Mouse (Mus musculus) hindbrain, embryonic 11.5 days (tissue): Measurements from ENCODE around the gene Atp2b2. TPM values are rescaled to one million over a fixed set of nuclear protein-coding genes. Genes with fewer than 3 reads are reported as not detected.

Experiments
- ATAC-seq: fragments of 200-750 bp; cut with Nextera tagmentation; 2 replicates; pipeline ENCODE4 v1.8.0; 2017; ENCODE audit warnings: mild to moderate bottlenecking, moderate TSS enrichment, moderate library complexity; ENCODE audit not compliant: low FRiP score
- DNase-seq: peaks from one replicate; pipeline ENCODE4 v3.0.0-alpha.2; 2015; ENCODE audit warnings: low spot score
- H3K27ac ChIP-seq: fragments of 300-500 bp; sonication (generic); 2 replicates; pipeline ENCODE4 v1.5.1; 2014; ENCODE audit warnings: mild to moderate bottlenecking, low read depth, low read length
- H3K27me3 ChIP-seq: fragments of 300-500 bp; sonication (generic); 2 replicates; pipeline ENCODE4 v1.6.1; 2014; ENCODE audit warnings: mild to moderate bottlenecking, low read length, moderate library complexity, mixed read lengths; ENCODE audit not compliant: control insufficient read depth, insufficient read depth
- H3K36me3 ChIP-seq: fragments of 300-500 bp; sonication (generic); 2 replicates; pipeline ENCODE4 v1.6.1; 2014; ENCODE audit warnings: mild to moderate bottlenecking, low read length, moderate library complexity, mixed read lengths; ENCODE audit not compliant: control insufficient read depth, insufficient read depth
- H3K4me1 ChIP-seq: fragments of 300-500 bp; sonication (generic); replicated peaks from 2 replicates; pipeline ENCODE4 v1.6.1; 2014; ENCODE audit warnings: low read length, mixed read lengths; ENCODE audit not compliant: control insufficient read depth, insufficient read depth
- H3K4me2 ChIP-seq: fragments of 300-500 bp; sonication (generic); replicated peaks from 2 replicates; pipeline ENCODE4 v1.6.1; 2014; ENCODE audit warnings: mild to moderate bottlenecking, low read depth, low read length
- H3K4me3 ChIP-seq: fragments of 300-500 bp; sonication (generic); 2 replicates; pipeline ENCODE4 v1.5.1; 2014; ENCODE audit warnings: low read depth, low read length
- H3K9ac ChIP-seq: fragments of 300-500 bp; sonication (generic); 2 replicates; pipeline ENCODE4 v1.6.1; 2014; ENCODE audit warnings: low read depth, low read length
- H3K9me3 ChIP-seq: fragments of 300-500 bp; sonication (generic); 2 replicates; pipeline ENCODE4 v1.6.1; 2016; ENCODE audit warnings: low read length; ENCODE audit not compliant: control insufficient read depth
- WGBS: fragments of 180-500 bp; shearing (Covaris S2); extraction: QIAGEN DNeasy Blood & Tissue Kit; methylation state at CpG from one replicate; pipeline ENCODE4 v1.1.7; 2014; 5-methylcytosine and 5-hydroxymethylcytosine counted together
- polyA plus RNA-seq: library from polyadenylated mRNA; unstranded; fragments of >200 nt; fragmentation: Nextera tagmentation; extraction: Ambion mirVana; gene quantifications from 2 replicates; pipeline ENCODE4 v1.2.1, GENCODE M21; 2014

Gene Atp2b2
- polyA plus RNA-seq, 1 experiment from 2014 or later: 5.2 TPM

- H3K27me3 ChIP-seq: no peaks in the 10 kb centered on the region
- H3K9me3 ChIP-seq: no peaks in the 10 kb centered on the region
- ATAC-seq: no peak
- no peak overlapping the region for H3K9ac ChIP-seq
- H3K4me1 ChIP-seq: no peaks in the 10 kb centered on the region
- H3K4me3 ChIP-seq: no peak overlapping the region
- 78% methylated on average over 6 of the region's 6 CpGs for WGBS
- H3K4me2 ChIP-seq: no peak overlapping the region
- no peaks in the 10 kb centered on the region for H3K36me3 ChIP-seq
- H3K27ac ChIP-seq: no peak overlapping the region
- DNase-seq: no peak
These were observed 41.5 kb downstream of the Atp2b2 start for GRCm38 (mm10) chr6:114000928-114001327.

DNA sequence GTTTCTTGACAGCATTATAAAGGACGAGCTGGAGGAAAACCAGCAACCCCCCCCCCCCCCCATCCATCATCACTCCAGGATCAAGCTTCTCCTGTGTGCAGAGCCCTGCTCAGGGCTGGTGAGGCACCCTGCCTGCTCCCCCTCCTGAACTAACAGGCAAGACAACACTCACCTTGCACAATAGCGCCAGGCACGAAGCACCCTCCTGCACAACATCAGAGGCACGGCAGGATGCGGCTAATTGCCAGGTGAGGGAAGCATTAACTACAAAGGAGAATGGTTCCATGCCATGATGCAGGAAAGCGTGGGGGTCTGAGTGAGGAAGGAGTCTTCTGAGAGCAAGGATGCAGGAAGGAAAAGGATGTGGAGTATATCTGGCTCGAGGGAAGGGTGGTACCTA lies 42.1 kb downstream of the Atp2b2 start:
- no peaks in the 10 kb centered on the region for H3K27me3 ChIP-seq
- H3K27ac ChIP-seq: no peak overlapping the region
- ATAC-seq: no peak
- H3K9ac ChIP-seq: no peak overlapping the region
- H3K4me2 ChIP-seq: no peak overlapping the region
- WGBS: 52% methylated on average over 7 of the region's 7 CpGs
- no peaks in the 10 kb centered on the region for H3K36me3 ChIP-seq
- no peaks in the 10 kb centered on the region for H3K9me3 ChIP-seq
- no peak overlapping the region for H3K4me3 ChIP-seq
- H3K4me1 ChIP-seq: no peaks in the 10 kb centered on the region
- no peak for DNase-seq

DNA sequence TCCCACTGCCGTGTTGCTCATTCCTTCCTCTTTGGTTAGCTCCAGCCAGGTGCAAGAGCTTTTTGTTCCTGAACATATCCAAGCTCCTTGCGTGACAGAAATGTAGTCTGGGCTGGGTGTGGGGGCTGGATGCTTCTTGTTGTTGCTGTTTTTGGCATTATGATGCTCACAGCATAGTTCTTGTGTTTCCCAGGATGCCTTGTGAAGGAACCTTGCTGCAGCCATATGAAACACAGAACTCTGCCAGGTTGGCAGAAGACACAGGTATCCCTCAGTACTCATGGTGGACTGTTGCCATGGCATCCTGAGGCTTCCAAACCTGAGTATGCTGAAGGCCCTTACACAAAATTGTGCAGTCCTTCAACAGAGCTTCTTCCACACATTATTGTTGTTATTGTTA lies 44.0 kb downstream of the Atp2b2 start:
- ATAC-seq: no peak
- Histone ChIP-seq H3K4me3 (no peak overlapping the region), H3K4me1 (no peaks in the 10 kb centered on the region), H3K4me2 (no peak overlapping the region), H3K27me3 (no peaks in the 10 kb centered on the region), H3K9me3 (no peaks in the 10 kb centered on the region), H3K9ac (no peak overlapping the region), H3K27ac (no peak overlapping the region), H3K36me3 (no peaks in the 10 kb centered on the region)
- 84% methylated on average over 2 of the region's 2 CpGs for WGBS
- no peak for DNase-seq

- Histone ChIP-seq H3K36me3 (no peaks in the 10 kb centered on the region), H3K27me3 (no peaks in the 10 kb centered on the region), H3K27ac (no peak overlapping the region), H3K4me2 (no peak overlapping the region), H3K4me3 (no peak overlapping the region), H3K9ac (no peak overlapping the region), H3K9me3 (no peaks in the 10 kb centered on the region), H3K4me1 (no peaks in the 10 kb centered on the region)
- WGBS: 93% methylated on average over 5 of the region's 5 CpGs
- no peak for ATAC-seq
- DNase-seq: no peak
These were observed 48.2 kb downstream of the Atp2b2 start for GRCm38 (mm10) chr6:113994176-113994575.

- ATAC-seq: no peak
- Histone ChIP-seq H3K9me3 (no peaks in the 10 kb centered on the region), H3K27ac (no peak overlapping the region), H3K36me3 (no peaks in the 10 kb centered on the region), H3K27me3 (no peaks in the 10 kb centered on the region), H3K4me2 (no peak overlapping the region), H3K4me1 (no peaks in the 10 kb centered on the region), H3K9ac (no peak overlapping the region), H3K4me3 (no peak overlapping the region)
- 70% methylated on average over 2 of the region's 2 CpGs for WGBS
- no peak for DNase-seq
These were observed 50.3 kb downstream of the Atp2b2 start for GRCm38 (mm10) chr6:113992101-113992500.

GRCm38 (mm10) chr6:113991482-113991881 lies 50.9 kb downstream of the Atp2b2 start:
- Histone ChIP-seq H3K4me1 (no peaks in the 10 kb centered on the region), H3K27me3 (no peaks in the 10 kb centered on the region), H3K36me3 (no peaks in the 10 kb centered on the region), H3K4me2 (no peak overlapping the region), H3K4me3 (no peak overlapping the region), H3K9ac (no peak overlapping the region), H3K27ac (no peak overlapping the region), H3K9me3 (no peaks in the 10 kb centered on the region)
- DNase-seq (no peak), ATAC-seq (no peak)
- WGBS: 60% methylated on average over 11 of the region's 11 CpGs

- H3K4me1 ChIP-seq: no peaks in the 10 kb centered on the region
- H3K9me3 ChIP-seq: no peaks in the 10 kb centered on the region
- DNase-seq (no peak), ATAC-seq (no peak)
- no peak overlapping the region for H3K27ac ChIP-seq
- H3K9ac ChIP-seq: no peak overlapping the region
- no peaks in the 10 kb centered on the region for H3K27me3 ChIP-seq
- no peak overlapping the region for H3K4me2 ChIP-seq
- no peaks in the 10 kb centered on the region for H3K36me3 ChIP-seq
- 15% methylated on average over 1 of the region's 1 CpGs for WGBS
- H3K4me3 ChIP-seq: no peak overlapping the region
These were observed 52.4 kb downstream of the Atp2b2 start for GRCm38 (mm10) chr6:113990044-113990443.

GRCm38 (mm10) chr6:113988521-113988920 lies 53.9 kb downstream of the Atp2b2 start:
- Histone ChIP-seq H3K4me2 (no peak overlapping the region), H3K9ac (no peak overlapping the region), H3K4me3 (no peak overlapping the region), H3K36me3 (no peaks in the 10 kb centered on the region), H3K4me1 (no peaks in the 10 kb centered on the region), H3K27ac (no peak overlapping the region), H3K9me3 (no peaks in the 10 kb centered on the region), H3K27me3 (no peaks in the 10 kb centered on the region)
- ATAC-seq: no peak
- 86% methylated on average over 2 of the region's 2 CpGs for WGBS
- no peak for DNase-seq

DNA sequence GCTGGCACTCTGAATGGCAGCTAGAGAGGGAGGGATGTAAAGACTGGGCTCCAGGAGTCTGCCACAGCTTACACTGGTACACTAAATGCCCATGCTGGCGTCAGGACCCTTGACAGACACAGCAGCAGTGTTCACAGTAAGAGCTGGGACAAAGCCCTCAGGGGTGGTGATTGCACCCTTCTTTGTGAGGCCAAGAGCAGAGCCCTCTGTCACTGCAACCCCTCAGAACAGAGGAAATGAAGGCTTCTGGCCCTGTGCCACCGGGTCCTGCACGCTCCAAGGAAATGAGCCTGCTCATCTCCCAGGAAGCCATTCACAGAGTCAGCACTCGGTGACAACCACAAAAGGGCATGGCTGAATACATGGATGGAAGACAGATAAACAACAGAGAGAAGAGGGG lies 55.7 kb downstream of the Atp2b2 start:
- no peak overlapping the region for H3K4me2 ChIP-seq
- no peak for ATAC-seq
- no peaks in the 10 kb centered on the region for H3K27me3 ChIP-seq
- H3K4me1 ChIP-seq: no peaks in the 10 kb centered on the region
- WGBS: 58% methylated on average over 4 of the region's 4 CpGs
- no peaks in the 10 kb centered on the region for H3K36me3 ChIP-seq
- DNase-seq: no peak
- H3K9me3 ChIP-seq: no peaks in the 10 kb centered on the region
- no peak overlapping the region for H3K4me3 ChIP-seq
- no peak overlapping the region for H3K9ac ChIP-seq
- no peak overlapping the region for H3K27ac ChIP-seq
